ENCODE assay signal across 24 mouse cellular contexts in genomic region chr11:3269241-3269640, GRCm38 (mm10).
"Had no signal": no experiment of that assay in that cellular context is flagged by ENCODE, and none has a peak within 500 bp of the region (broad histone marks: within the 10 kb centered on the region; RNA-seq: fewer than 3 reads in every experiment).

No protein-coding gene starts in this region.

- H3K9me3 ChIP-seq: hindbrain, embryonic 10.5 days; hindbrain, embryonic 12.5 days; intestine, embryonic 15.5 days; limb, embryonic 10.5 days; limb, embryonic 12.5 days had no signal

- H3K4me3 ChIP-seq: gastrocnemius, adult 2 months; heart, adult 2 months; hindbrain, embryonic 10.5 days; hindbrain, embryonic 12.5 days; intestine, embryonic 15.5 days; layer of hippocampus, adult 2 months; left cerebral cortex, adult 2 months; limb, embryonic 10.5 days; limb, embryonic 12.5 days had no signal

- ATAC-seq: hindbrain, embryonic 16.5 days; inflammation-experienced regulatory T-cells, adult 6 months; intestine, embryonic 15.5 days; intestine, postnatal 0 days had no signal

- H3K36me3 ChIP-seq: intestine, embryonic 15.5 days had no signal

- H3K27me3 ChIP-seq: hindbrain, embryonic 12.5 days; intestine, embryonic 15.5 days; limb, embryonic 12.5 days had no signal

- H3K4me2 ChIP-seq: heart, embryonic 11.5 days; hindbrain, embryonic 12.5 days; hindbrain, embryonic 14.5 days; intestine, embryonic 15.5 days; limb, embryonic 12.5 days; liver, embryonic 11.5 days had no signal

- DNase-seq: gastrocnemius, adult 2 months; gastrocnemius, postnatal 10 days; gastrocnemius, postnatal 25 days; heart, adult 2 months; heart, postnatal 10 days; heart, postnatal 4 days; kidney, adult 18-20 months; kidney, adult 8-10 months; kidney, postnatal 14 days; kidney, postnatal 4 days; liver had no signal

- H3K27ac ChIP-seq: gastrocnemius, adult 2 months; heart, adult 2 months; hindbrain, embryonic 10.5 days; hindbrain, embryonic 12.5 days; hindbrain, embryonic 14.5 days; intestine, embryonic 15.5 days; layer of hippocampus, adult 2 months; left cerebral cortex, adult 2 months; limb, embryonic 10.5 days; limb, embryonic 12.5 days had no signal

- H3K9ac ChIP-seq: hindbrain, embryonic 12.5 days; hindbrain, embryonic 14.5 days; intestine, embryonic 15.5 days; limb, embryonic 12.5 days had no signal
